Mouse (Mus musculus) kidney, adult 9 months (tissue): Measurements from ENCODE around the gene Kptn.

Source experiments
- DNase-seq: peaks from one replicate; pipeline ENCODE4 v3.0.0; 2022

Kptn gene

DNA sequence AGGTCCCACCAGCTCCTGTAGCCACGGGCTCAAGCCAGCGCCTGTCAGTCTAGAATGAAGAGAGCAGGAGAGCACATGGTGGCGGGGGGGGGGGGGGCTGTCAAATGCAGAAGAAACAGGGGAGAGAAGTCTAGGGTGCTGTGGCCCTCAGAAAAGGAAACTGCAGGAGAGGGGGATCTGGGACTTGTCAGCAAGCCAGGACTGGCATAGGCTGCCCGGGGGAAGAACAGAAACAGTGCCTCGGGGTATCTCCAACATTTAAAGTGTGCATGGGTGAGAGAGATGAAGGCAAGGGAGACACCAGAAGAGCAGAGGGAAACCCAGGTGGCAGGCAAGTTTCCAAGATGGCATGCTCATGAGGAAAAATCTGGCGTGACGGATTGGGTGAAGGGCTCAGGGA lies 42.3 kb downstream of the Kptn start:
- DNase-seq = no peak

DNA sequence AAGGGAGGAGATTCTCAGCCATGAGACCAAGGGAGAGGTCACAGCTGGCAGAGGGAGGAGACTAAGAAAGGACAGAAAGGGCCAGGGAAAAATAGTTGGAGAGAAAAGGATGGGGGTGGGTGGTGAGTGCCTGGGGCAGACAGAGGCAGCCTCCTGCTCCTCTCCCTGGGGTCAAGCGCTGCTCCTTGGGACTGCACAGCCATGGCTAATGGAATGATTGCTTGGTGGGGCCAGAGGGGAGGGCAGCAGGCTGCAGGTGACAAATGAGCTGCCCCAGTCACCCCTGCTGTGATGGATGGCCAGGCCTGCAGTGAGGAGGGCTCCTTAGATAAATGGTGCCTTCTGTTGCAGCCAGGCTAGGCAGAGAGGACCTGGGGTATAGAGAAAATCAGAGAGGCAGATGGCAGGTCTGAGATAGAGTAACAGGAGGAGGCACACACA lies 52.5 kb downstream of the Kptn start:
- no peak for DNase-seq

- no peak for DNase-seq
Measured at GRCm38 (mm10) chr7:16172586-16173140, 53.0 kb downstream of the Kptn start.

DNA sequence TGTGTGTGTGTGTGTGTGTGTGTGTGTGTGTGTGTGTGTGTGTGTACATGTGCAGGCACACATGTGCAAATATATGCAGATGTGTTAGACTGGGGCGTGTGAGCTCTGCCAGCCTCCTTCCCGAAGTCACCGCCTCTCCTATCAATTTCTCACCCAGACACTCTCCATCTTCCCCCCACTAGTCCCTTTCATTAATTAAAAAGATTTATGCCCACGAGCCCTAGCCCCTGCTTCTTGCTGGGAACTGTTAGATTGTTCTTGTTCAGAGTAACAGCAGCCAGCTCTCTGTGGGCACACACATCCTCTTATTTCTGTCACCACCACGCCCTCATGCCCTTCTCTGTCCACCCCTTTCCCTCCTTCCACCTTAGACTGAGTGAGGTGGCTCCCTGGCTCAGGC lies 53.5 kb downstream of the Kptn start:
- DNase-seq = no peak

DNA sequence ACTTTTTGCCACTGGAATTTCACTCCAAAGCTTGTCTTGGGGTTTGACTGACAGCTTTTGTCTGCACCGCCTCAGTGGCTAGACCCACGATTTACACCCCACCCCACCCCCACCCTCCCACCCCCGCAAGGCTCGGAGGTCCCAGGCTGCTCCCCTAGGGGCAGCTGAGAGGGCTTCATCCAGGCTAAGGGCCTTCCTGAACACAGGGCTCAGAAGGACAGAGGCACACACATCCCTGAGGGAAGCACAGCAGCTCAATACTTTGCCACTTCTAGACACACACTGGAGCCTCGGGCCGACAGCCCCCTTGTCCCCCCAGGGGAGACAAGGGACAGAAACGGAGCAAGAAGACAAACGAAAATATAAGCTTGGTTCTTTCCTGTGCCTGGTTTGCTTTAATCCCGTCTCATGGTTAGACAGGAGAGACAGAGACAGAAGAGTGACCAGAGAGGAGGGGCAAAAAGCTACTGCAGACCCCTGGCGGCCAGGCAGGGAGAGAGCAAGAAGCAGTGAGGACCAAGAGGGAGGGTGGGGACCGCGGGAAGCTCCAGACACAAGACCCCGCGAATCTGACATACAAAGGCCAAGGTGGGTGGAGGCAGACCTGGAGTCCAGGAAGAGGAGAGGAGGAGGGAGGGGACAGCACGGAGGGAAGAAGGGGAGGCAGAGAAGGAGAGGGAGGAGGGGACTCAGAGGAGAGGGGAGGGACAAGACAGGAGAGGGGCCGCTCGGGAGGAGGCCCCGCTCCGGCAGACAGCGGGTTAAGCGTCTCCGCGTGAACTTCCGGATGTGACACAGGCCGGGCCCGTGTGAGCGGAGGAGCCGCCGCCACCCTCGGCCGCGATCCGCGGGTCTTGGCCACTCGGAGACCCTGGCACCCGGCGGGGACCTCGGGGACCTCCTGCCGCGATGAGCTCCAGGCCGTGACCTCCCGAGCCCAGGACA lies 55.2 kb downstream of the Kptn start, which contains the start of gene Meis3:
Gene Meis3 (plus strand): TSS at position 494 of the 945 bp plus-strand sequence.
- no peak for DNase-seq

- no peak for DNase-seq
Measured at GRCm38 (mm10) chr7:16175542-16175931, 55.8 kb downstream of the Kptn start.
